Mouse (Mus musculus): Measurements from ENCODE around the gene Tial1.

Gene Tial1

GRCm38 (mm10) chr7:128461285-128462215 is at the start of gene Tial1:
TSS of gene Tial1 (minus strand) at chr7:128461717.
- peak; percentile 100 for DNase-seq

- DNase-seq, result peak; percentile 75
Observed at GRCm38 (mm10) chr7:128504091-128504490, 42.6 kb upstream of the Tial1 start.

- DNase-seq, result no peak
Observed at GRCm38 (mm10) chr7:128499801-128500200, 38.3 kb upstream of the Tial1 start.

- no peak for DNase-seq
Observed at GRCm38 (mm10) chr7:128494546-128494945, 33.0 kb upstream of the Tial1 start.

DNA sequence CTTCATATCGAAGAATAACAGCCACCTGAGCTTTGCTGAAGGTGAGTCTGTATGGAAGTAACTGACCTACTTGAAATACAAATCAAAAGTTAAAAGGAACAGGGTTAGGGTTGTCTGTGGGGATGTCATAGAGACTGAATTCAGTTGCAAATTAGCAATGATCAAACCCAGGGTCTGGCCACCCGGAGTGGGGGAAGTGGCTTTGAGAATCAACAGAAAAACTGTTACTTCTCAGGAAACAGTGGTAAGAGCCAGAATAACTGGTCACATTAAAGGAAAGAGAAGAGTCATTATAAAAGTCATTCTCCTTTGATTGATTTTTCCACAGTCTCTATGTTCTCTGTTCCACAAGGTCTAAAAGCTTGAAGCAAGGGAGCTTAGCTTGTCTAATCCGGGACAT is 27.5 kb upstream of the Tial1 start:
- DNase-seq, result no peak

- peak; percentile 79 for DNase-seq
Observed at GRCm38 (mm10) chr7:128474322-128474721, 12.8 kb upstream of the Tial1 start.

DNA sequence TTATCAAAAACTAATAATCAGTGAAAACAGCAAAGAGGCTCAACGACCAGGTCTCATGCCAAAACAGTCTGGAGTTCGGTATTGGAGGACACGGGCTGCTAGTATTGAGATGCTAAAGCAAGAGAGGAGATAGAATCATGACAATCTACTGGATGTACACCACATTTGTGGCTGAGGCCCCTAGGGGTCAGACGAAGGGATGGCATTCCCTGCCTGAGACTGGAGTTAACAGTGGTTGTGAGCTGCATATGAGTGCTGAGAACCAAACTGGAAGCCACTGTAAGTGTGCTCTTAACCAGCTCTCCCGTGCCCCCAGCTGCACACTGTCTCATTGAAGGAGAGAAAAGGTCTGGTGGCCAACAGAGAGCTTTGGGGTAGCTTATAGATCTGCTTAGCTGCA is 889 bp upstream of the Tial1 start:
- DNase-seq, result no peak

DNA sequence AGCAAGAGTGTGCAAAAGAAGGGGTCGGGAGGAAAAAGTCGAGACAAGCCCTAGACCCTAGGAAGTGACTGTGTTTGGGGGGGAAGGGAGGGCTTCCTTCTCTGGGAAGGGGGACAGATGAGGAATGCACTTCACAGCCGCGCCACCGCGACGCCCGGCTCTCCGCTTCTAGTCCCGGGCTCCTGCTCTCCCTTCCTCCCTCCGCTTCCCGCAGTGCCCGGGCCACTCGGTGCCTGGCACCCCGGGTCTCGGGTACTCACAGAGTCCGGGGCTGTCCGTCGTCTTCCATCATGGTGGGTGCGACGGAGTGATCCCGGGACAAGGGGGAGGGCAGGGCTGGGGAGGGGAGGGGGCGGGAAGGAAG is 670 bp downstream of the Tial1 start:
- DNase-seq, result no peak

DNA sequence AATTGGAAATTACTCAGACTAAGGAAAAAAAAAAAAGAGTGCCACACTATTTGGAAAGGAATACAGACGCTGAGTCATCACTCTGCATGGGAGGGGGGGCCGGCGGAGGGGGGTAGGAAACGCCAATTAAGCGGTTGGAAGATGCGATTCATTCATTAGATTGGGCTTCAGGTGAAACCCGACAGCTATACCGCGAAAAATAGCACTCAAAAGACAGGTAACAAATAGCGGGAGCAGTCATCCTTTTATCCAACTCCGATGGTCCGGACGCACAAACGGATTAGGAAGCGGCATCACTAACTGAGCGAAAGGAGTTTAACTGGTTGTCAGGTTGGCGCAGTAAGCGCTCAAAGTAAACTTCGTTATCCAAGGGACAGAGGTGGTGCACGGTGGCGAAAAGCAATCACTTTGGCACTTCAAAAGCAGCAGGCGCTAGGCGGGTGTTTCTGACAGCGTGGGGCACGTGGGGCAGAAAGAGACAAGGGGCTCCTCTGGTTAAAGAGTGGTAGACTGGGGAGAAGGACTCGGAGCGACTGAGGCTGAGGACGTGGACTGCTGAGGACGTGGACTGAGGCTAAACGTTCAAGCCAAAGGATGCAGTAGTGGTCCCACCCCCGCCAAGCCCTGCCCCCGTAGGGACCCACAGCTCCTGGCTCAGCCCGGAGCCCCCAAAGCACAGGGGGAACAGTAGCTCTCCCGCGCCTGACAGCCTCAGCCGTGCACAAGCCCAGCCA is 1.2 kb downstream of the Tial1 start:
- DNase-seq, result peak; percentile 17

DNA sequence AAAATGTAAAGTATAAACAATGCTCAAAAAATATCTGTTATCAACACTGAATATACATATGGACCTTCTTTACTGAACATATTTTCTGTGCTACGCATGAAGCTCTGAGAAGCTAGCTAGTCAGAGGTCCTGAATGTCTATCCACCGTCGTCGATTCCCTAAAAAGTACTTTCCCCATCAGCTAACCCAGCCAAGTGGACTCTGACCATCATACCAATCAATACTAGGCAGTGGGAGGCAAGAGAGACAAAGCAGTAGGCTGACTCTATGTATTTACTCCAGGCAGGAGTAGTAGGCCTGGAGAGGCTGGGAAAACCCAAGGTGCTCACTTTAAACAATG is 1.8 kb downstream of the Tial1 start:
- DNase-seq, result no peak

DNA sequence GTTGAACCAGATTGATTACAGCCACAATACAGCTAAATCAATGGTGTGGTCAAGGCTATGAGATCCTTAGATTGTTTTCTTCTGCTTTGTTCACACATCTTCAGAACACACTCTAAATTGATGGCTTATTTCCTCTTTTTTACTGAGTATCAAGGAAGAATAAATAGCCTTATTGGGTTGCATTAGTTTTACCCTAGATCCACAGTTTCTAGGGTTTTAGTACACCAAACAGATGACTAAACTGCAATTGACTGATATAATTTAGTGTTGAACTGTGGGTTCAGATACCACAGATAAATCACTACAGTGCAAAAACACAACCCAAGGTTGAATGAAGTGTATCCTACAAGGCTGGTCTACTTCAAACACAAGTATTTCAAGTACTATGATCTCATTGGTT is 3.5 kb downstream of the Tial1 start:
- DNase-seq, result no peak

GRCm38 (mm10) chr7:128452731-128453130 is 8.8 kb downstream of the Tial1 start:
- no peak for DNase-seq

GRCm38 (mm10) chr7:128440584-128440983 is 20.9 kb downstream of the Tial1 start:
- DNase-seq, result no peak

DNA sequence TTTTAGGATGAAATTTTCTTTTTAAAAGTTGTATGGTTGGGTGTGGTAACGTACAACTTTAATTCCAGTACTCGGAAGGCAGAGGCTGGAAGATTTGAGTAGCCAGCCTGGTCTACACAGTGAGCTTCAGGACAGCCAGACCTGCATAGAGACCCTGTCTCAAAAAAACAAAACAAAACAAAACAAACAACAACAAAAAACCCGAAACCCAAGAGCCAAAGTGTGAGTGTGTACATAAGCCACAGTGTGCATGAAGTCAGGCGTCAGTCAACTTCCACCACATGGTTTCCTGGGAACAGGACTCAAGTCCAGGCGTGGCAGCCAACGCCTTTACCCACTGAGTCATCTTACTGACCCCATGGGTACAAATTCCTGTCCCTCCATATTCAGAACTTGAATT is 22.3 kb downstream of the Tial1 start:
- DNase-seq, result no peak

DNA sequence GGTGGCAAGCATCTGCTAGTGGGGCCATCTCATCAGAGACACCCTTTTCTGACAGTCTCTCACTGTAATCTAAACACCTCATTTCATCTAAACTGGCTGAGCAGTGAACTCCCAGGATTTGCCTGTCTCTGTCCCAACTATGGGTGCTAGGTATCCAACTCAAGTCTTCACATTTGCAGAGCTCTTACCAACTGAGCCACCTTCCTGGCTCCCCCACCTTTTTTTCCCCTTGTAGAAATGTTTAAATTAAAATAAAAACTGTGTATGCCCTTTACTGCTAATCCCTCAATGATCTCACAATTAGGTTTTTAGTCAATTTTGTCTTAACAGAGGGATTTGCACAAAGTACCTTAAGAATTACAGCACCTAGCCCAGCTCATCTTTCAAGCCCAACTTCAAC is 23.4 kb downstream of the Tial1 start:
- DNase-seq, result no peak

- DNase-seq, result no peak
Observed at GRCm38 (mm10) chr7:128433213-128433612, 28.3 kb downstream of the Tial1 start.

GRCm38 (mm10) chr7:128432574-128432973 is 28.9 kb downstream of the Tial1 start:
- no peak for DNase-seq

GRCm38 (mm10) chr7:128422491-128422890 is 39.0 kb downstream of the Tial1 start:
- DNase-seq, result no peak

GRCm38 (mm10) chr7:128421701-128422100 is 39.8 kb downstream of the Tial1 start:
- peak; percentile 12 for DNase-seq

DNA sequence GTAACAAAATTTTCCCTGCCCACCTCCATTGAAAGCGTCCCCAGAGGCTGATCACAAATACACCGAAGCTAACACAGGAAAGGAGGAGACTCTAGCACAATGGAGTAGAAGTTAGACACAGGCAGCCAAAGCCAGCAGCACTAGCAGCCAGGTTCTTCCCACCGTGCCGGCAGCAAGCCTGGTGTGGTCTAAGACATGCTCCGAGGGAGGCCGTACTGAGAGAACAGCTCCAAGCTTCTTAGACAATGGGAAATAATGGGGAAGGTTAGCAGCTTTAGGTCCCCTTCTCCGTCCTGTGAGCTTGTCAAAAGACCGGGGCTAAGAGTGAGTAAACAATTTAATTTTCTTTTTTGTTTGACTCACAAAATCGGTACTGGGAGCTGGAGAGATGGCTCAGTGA is 41.8 kb downstream of the Tial1 start:
- no peak for DNase-seq

DNA sequence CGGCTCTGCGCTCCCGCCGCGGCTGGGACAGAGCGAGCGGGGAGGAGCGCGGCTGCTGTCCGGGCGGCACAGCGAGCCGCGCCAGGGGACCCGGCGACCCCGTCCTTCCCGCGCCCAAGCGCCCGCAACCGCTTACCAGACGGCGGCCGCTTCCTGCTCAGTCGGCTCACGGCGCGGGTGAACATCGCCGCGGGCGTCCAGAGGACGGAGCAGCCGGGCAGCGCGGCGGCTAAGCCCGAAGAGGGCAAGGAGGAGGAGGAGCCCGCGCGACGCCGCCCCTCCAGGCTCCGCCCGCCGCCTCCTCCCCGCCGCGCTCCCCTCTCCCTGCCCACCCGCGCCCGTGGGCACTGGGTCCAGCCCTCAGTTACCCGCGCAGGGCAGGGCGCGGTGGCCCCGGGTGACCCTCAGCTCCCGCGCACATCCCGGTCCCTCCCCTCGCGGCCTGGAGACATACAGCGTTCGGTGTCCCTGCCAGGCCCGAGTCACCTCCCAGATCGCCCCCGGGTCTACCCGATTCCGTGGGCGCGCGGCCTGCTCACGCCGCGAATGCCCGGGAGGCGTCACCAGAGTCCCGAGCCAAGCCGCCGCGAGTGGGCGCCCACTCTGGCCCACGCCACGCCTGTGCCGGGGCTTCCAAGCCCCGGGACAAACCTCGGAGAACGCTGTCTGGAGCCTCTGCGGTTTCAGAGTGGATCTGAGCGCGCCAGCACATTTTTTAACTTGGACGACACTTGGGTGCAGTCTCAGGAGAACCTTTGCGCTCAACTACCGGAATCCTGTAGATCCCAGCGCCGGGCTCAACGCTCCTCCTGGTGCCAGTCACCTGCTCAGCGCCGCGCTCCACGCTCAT is 43.4 kb downstream of the Tial1 start, which contains the start of gene Rgs10:
Gene Rgs10 (minus strand): TSS at position 829 of the 850 bp plus-strand sequence.
- DNase-seq, result peak; percentile 41

GRCm38 (mm10) chr7:128417226-128417929 is 44.1 kb downstream of the Tial1 start:
- DNase-seq, result no peak

DNA sequence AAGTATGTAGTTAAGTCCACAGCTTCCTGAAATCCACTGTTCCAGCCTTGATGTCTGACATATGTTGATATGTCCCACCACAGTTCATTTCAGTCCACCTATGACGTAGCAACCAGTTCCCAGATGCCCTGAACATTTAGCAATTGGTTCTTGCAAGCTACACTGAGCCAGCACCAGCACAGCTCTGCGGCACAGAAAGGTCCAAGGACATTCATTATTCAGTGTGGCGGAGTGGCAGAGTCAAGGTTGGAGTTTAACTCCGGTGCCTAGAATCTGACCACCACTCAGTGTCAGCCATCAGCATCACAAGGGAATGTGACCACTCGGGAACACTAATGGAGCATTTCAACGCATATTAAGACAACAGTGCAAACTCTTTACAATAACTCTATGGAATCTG is 44.9 kb downstream of the Tial1 start:
- DNase-seq, result no peak
